Mouse (Mus musculus): ENCODE results near the gene Lrp8. TPM values are rescaled to one million over a fixed set of nuclear protein-coding genes. Genes with fewer than 3 reads are reported as not detected.

Gene Lrp8
- total RNA-seq (2021), result 1 to 10 TPM in 1 of 2 experiments, under 1 TPM in 1; 0.75 to 1.6 TPM

DNA sequence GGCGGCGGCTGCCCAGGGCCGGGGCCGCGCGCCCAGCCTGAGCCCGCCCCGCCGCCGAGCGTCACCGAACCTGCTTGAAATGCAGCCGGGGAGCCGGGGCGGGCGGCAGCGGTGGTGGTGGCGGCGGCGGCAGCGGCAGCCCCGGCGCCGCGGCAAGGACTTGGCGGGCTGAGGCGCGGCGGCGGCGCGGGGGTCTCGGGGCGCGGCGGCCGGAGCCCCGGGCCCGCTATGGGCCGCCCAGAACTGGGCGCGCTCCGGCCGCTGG is at the start of gene Lrp8:
TSS of gene Lrp8 (plus strand) at position 77 of the 265 bp plus-strand sequence.
- intact Hi-C loops (cut with DNase I), result no loop called here
- no peak for DNase-seq (ENCODE audit: low spot score)

DNA sequence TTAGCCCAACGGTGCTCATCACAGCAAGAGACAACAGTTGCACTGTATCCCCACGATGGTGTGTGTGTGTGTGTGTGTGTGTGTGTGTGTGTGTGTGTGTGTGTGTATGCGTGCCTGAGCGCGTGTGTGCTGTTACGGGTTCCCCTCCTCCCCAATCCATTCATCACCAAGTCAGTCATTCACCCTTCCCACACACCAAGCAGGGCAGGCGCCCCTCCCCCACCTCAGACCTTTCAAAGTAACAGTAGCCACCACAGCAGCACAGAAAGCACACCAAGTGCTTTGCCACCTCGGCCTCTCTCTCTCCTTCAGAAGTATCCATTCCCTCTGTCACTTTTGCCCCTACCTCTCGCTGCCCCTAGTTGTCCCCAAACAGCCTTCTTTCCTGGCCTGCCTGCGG is 45.8 kb upstream of the Lrp8 start:
- intact Hi-C loops (cut with DNase I), result no loop called here

DNA sequence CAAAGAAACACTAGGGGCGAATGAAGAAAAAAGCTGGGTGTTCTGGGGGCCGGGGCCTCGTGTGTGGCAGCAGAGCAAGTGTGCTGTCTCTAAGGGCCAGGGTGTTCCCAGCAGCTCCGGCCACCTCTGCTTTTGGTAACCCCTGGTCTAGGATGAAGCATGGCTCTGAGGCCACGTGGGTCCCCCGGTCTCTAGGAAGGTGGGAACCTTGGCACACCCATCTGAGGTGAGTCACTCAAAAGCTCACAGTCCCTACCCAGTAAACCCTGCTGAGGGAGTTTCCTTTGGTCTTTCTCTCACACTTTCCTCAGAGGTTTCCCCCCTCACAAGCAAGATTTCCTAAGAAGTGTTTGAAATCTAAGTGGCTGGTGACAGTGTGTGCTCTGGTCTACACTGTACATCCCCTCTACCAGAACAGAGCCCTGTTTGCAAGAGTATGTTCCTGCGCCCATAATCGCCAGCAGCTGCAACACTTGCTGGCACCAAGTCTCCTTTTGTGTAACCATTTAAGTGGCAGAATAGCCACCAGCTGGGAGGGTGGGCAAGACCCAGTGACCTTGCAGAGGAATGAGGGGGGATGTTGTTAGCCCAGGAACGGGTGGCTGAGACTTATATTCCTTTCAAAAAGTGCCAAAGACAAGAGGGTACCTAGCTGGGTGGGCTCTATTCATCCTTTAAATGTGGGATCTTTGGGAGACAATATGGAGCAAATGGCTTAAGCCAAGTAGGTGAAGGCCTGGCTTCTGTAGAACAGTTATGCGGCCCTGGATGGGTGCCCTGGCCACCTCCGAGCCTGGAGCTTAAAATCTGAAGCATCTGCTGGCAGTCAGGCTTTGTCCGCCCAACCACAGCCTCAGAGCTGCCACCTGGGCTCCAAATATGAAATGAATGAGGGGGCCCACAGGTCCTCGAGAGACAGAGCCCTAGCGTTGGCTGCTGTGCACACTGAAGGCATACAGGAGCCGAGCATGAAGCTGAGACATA is 44.3 kb upstream of the Lrp8 start:
- no peak for DNase-seq (ENCODE audit: low spot score)
- intact Hi-C loops (cut with DNase I), result no loop called here

More for the DNA sequence above, 45.8 kb upstream of the Lrp8 start:
- no peak for DNase-seq (ENCODE audit: low spot score)

DNA sequence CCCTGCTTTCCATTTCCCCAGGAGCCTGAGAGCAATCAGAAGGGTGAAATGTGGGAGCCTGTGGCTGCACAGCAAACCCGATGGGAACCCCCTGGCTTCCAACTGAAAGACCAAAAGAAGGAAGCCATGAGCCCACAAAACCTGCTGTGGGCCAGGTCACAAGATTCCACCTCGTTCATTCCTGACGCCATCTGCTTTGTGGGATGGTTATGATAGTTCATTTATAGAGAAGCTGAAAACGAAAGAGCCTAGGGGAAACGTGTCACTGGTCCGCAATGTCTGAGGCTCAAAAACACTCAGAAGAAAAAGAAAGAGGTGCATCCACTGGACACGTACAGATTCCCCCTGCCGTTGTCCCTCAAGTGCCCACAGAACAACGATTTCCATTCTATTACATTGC is 43.1 kb upstream of the Lrp8 start:
- no peak for DNase-seq (ENCODE audit: low spot score)
- intact Hi-C loops (cut with DNase I), result no loop called here

DNA sequence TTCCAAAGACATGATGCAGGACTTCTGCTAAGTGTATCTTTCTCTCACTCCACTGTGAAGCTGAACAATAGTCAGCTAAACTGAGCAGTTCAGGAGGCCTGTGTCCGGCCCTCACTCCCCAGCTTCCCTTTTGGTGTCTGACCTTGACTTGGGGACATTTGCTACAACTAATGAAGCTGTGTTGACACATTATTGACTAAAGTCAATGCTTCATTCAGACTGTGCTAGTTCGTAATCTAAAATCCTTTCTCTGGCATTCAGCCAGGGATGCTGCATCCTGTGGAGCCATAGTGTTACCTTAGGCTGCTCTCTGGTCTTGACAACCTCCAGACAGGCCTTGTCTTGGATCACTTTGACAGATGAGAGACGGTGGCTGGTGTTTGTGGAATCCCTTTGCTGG is 39.1 kb upstream of the Lrp8 start:
- no peak for DNase-seq (ENCODE audit: low spot score)
- intact Hi-C loops (cut with DNase I), result no loop called here

DNA sequence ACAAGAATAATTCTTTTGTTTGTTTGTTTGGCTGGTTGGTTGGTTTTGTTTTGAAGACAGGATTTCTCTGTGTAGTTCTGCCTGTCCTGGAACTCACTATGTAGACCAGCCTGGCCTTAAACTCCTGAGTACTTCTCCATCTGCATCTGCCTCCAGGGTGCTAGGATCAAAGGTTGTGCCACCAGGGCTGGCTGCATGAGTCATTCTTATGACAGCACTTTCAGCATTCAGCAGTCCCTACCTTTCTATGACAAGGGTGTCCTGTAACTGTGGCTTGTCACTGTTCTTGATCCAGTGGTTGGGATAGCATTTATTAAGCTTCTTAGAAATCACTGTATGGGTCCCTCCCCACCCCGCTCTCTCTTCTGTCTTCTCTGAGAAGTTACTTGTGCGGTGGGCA is 38.5 kb upstream of the Lrp8 start:
- intact Hi-C loops (cut with DNase I), result no loop called here
- no peak for DNase-seq (ENCODE audit: low spot score)

DNA sequence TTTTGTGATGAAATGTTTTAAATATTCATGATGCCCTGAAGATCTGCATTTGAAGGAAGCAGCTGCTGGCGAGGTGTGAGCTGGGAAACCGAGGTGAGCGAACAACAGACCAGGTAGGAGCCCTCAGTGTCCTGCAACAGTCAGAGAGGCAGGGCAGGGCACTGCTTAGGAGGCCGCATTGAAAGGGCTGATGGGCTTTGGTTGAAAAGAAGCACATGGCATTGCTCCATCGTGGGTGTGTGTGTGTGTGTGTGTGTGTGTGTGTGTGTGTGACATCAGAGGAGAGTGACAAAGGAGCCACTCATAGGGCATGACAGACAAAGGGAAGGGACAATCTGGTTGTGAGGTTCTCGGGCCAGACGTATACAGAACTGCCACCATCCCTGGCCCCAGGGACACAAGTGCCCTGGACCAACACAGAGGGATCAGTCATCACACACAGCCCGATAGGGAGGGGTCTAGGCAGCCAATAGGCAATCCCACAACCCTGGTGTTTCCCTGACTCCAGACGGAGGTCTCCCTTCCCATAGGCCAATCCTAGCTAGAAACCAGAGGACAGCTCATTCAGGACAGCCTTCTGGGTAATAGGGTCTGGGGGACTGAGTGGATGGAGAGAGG is 36.8 kb upstream of the Lrp8 start:
- intact Hi-C loops (cut with DNase I), result no loop called here
- DNase-seq (ENCODE audit: low spot score), result no peak

DNA sequence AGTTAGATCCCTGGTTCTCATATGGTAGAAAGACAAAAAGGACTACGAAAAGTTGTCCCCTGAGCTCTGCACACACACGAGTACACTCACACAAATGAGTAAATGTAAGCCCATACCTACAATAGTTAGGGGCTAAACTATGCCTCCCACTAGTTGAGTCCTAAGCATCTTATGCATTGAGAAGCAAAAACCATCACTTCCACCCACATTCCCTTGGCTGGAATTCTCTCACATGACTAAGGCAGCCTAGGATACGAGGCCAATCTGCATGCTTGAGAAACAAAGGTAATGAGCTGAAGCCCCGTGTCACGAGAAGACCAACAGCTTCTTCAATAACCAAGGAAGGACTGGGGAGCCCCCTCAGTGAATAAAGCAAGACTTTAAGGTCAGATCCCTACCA is 35.9 kb upstream of the Lrp8 start:
- intact Hi-C loops (cut with DNase I), result no loop called here
- no peak for DNase-seq (ENCODE audit: low spot score)

DNA sequence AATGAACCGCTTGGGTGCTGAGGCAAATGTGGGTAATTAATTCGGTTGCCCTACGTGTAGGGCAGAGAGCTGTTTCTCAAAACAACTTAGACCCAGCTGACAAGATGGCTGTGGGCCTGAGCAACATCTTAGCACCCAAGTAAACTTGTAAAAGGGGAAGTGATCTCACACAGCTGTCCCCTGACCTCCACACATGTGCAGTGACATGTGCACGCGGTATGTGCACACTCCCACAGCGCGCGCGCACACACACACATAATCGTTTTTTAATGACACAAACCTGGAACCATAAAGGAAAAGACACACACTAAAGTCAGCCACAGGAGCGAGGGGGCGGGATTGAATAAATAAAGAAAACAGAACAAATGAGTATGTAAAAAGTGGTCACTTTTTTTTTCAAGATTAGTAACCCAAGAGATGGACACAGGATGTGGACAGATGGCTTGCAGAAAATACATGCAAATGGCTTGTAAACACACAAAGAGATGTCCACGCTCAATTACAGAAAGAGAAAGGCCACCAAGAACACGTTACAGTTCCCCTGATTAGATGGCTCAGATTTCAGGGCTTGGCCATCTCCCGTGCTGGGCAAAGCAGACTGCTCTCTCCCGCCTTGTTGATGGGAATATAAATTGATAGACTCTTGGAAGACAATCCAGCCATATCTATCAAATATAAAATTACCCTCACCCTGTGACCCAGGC is 29.8 kb upstream of the Lrp8 start:
- no peak for DNase-seq (ENCODE audit: low spot score)
- intact Hi-C loops (cut with DNase I), result no loop called here

DNA sequence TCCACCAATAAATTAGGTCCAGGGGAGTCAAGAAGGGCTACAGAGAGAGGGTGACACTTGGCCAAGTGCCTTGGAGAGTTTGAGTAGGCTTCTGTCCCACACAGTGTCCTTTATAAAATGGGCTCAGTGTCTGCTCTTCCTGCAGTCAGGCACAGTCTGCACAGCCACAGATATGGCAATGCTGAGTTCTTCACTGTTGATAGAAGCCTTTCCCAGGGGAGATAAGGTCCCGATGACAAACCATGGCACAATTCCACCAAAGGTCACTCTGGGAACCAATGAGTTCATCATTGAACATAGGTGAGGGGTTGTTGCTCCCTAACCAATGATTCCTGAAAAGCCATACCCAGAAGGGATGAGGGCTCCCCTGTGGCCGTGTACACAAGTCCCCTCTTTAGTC is 27.2 kb upstream of the Lrp8 start:
- no peak for DNase-seq (ENCODE audit: low spot score)
- intact Hi-C loops (cut with DNase I), result no loop called here

DNA sequence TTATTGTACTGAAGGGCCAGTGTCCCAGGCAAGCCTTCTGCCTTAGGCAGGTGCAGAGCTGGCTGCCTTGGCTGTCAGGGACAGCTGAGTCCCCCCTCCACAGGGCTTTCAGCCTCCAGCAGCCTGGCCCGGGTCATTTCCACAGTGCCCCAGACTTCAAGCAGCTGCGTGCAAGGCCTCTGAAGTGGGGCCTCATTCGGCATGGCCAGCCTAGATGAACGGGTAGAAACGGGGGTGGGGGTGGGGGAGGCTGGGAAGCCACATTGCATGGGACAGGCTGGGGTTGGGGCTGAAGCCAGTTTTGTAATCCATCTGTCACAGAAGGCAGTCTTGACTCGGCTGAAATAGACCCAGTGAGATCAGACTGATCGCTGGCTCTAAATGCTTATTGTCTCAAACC is 26.4 kb upstream of the Lrp8 start:
- intact Hi-C loops (cut with DNase I), result no loop called here

DNA sequence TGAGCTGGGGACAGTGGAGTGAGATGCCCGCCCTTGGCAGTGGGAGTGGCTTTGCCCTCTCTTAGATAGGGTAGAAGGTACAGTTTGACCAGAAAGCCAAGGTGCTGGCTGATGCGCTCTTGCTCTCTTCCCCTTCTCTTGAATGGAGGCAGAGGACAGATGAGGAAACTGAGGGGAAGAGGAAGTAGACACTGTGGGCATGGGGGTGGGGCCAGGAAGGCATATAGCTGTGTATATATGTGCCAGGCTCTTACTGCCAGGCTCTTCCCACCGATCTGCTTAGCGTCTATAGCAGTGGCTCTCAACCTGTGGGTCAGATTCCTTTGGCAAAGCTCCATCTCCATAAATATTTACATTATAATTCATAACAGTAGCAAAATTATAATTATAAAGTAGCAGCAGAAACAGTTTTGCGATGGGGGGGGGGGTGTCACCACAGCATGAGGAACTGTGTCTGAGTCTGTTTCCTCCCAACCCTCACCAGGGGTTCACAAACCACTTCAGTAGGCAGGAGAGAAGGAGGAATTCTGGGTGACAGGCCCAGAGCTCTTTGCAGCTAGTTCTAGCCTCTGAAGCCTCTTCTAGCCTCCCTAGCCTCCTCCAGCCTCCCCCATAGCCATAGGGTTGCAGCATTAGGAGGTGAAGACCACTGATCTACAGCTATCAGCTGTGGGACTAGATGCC is 24.9 kb upstream of the Lrp8 start:
- intact Hi-C loops (cut with DNase I), result no loop called here
- no peak for DNase-seq (ENCODE audit: low spot score)

More for the DNA sequence above, 26.4 kb upstream of the Lrp8 start:
- no peak for DNase-seq (ENCODE audit: low spot score)

DNA sequence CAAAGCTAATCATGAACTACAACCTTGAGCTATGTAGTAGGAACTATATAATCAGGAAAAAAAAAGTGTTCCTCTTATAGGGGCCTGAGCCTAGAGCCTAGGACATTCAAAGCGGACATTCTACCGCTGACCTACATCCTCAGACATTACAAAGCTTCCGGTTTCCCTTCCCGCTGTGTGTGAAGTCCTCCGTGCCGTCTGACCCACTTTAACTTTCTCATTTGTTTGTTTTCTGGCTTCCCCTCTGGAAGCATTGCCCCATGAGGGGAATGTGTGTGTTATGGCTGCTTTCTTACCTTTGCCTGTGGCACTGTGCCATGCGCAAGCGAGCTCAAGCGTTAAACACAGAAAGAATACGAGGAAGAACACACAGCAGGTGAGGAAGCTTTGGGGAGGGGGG is 18.5 kb upstream of the Lrp8 start:
- intact Hi-C loops (cut with DNase I), result no loop called here
- DNase-seq (ENCODE audit: low spot score), result no peak

DNA sequence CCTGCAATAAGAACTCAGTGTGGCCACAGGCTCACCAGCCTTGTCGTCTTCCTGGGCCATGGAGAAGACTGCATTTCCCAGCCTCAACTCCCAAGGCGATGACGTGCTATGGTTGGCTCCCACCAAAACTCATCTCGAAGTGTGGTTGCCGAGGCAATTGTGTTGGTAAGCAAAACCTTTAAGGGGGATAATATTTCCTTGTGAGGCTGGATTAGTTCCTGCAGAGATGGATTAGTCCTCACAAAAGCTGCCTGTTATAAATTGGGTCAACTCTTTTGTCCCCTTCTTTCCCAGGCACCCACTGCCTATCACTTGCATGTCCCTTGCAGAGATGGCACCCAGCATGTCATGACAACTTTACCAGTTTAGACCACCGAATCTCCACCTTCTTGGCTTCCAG is 13.2 kb upstream of the Lrp8 start:
- intact Hi-C loops (cut with DNase I), result no loop called here
- DNase-seq (ENCODE audit: low spot score), result no peak

DNA sequence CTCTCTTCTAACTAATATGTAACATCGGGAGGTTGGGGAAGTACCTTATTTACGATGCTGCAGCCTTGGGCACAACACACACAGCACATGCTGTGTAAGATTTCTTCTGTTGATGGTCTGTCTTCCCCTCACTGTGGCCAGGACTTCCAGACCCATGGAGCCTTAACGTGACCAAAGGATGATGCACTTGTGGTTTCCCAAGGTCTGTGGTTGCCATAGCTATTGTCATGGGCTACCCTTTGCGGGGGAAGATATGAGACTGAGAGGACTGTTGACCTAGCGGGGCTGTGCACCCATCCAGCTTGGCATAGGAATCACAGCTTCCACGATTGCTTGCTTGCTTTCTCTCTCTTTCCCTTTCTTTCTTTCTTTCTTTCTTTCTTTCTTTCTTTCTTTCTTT is 1.3 kb upstream of the Lrp8 start:
- intact Hi-C loops (cut with DNase I), result no loop called here
- DNase-seq (ENCODE audit: low spot score), result no peak

DNA sequence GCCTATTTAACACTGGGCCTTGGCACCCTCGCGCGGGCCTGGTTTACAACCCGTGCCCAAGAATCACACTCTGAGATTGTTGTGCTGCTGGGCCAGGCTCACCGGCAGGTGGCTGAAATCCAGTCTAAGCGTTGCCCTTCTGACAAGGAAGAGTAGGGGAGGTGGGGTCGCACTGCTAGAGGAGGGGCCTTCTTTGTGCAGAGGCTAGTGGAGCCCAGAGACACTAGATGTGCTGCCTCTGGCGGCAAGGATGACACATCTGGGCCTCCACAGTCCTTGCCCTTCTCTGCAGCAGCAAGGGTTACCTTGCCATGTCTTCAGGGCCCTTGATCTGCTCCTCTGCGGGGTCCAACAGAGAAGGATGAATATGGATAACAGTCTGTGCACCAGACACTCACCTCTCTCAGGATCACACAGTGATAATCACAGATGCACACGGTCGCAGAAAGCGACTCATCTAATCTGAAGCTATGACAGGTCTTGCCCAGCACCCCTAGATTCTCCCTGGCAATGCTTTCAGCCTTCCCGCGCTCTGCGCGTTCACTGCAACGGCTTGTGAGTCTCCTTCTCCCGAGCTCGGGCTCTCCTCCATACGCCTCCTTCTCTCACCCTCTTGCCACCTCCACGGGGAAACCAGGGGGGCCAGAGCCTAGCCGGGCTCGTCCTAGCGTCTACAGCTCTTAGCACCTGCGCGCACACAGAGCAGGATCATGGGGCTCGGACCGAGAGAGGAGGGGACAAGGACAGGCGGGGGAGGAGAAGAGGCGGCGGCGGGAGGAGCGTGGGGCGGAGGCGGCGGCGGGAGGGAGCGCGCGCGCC is 486 bp upstream of the Lrp8 start:
- intact Hi-C loops (cut with DNase I), result no loop called here
- DNase-seq (ENCODE audit: low spot score), result peak; percentile 47

DNA sequence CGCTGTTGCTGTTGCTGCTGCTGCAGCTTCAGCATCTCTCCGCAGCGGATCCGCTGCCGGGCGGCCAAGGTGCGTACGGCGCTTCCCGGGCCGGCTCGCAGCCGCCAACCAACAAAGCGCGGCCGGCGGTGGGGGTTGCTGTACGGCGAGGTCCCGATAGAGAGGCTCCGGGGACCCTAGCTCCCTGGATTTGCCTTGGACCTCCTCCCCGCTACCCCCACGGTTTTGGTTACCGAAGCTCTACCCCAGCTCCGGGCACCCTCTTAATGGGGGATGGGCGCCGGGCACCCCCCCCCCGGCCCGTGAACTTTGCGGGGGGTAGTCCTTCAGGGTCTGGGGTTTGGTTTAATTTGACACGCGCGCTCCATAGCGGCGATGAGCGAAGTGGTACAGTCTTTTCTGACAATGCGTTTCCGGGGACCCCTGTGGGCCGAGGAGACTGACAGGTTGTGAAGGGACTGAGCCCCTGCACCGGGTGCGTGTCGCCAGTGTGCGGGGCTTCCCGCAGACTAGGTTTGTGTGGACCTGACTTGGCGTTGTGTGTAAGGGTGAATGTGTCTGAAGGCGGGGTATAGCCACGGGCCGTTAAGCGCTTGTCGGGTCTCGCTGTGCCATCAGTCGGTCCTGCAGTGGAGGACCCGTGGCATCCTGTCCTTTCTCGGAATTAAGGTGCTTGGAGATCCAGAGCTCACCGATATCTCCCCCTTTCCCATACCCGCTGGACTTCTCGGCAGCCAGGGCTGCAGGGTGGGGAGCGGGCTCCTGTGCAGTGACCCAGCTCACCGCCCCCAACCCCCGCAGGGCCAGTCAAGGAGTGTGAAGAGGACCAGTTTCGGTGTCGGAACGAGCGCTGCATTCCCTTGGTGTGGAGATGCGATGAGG is 630 bp downstream of the Lrp8 start:
- DNase-seq (ENCODE audit: low spot score), result no peak
- intact Hi-C loops (cut with DNase I), result no loop called here

DNA sequence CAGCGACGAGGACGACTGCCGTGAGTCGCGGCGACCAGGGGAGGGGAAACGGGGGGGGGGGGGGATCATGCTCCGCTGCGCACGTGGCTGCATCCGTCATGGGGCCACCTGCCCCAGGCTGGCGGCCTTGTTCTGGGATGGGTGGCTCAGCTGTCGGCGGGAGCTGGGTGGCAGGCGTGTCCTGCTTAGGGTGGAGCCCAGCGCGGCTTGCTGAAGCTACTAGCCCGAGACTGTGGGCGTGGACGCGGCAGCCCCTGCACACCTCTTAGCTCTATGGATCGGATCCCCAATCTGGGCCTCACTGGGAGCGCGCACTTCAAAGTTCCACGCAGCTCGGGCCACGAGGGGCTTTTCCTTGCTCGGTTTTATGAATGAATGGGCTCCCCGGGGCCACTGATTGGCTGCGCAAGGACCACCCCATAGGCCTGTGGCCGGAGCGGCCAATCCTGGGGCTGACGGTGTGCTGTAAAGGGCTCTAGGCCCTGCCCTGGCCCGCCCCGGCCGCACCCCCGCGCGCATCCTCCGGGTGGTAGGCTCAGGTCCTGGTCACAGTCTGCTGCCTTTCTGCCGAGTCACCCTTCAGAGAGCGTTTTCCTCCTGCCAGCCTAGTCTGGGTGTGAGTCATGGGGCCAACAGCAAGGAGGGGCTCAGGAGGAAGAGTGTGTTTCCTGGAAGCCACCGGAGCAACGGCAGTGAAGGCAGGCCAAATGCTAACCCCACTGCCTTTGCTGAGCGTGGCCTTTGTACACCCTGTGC is 1.5 kb downstream of the Lrp8 start:
- peak; percentile 21 for DNase-seq (ENCODE audit: low spot score)
- intact Hi-C loops (cut with DNase I), result no loop called here
